Comparison of ENCODE assay signal across 7 mouse cellular contexts in the genomic region with DNA sequence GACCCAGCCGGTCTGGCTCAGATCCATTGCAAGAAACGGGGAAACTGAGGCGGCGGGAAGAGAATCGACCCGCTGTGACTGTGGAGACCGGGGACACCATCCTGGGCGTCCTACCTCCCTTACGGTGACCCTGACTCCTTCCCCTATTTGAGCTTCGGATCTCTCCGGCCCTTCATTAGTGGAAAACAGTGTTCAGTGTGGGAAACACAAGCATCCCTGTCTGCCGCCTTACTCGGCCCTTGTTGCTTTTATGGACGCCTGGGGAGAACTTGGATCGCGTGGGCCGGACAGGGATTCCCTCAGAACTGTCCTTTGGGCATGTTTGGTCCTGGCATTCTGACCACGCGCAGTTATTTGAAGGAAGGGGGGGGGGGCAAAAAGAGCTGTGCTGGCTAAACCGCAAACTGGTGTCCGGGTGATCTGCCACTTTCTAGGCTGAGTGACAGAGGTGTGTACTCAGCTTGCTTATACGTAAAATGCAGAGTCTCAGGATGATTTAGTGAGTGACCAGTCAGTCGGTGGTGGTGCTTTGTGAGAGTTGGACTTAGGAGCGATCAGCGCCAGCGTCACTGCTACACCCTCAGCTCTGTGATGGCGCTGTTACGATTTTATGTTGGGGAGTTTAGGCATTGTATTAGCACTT. TPM values are rescaled to one million over a fixed set of nuclear protein-coding genes. Genes with fewer than 3 reads are reported as not detected.
DNase-seq lines count a peak whose midpoint lies in the region; ATAC-seq lines count a peak whose summit lies in the region.

No protein-coding gene starts in this region.

- H3K27me3 ChIP-seq in embryonic facial prominence, embryonic 10.5 days (replicated peaks; ENCODE audit: low read depth, poor library complexity, severe bottlenecking) = no peaks in the 10 kb centered on the region
- no peaks in the 10 kb centered on the region for H3K27me3 ChIP-seq in hindbrain, embryonic 14.5 days (ENCODE audit: control insufficient read depth, insufficient read depth, low read length)
- H3K27me3 ChIP-seq in megakaryocyte, embryonic 14.5 days (replicated peaks) = no peaks in the 10 kb centered on the region

- peaks cover 19% of the 10 kb centered on the region for H3K4me1 ChIP-seq in embryonic facial prominence, embryonic 10.5 days
- peaks cover 12% of the 10 kb centered on the region for H3K4me1 ChIP-seq in hindbrain, embryonic 14.5 days (replicated peaks; ENCODE audit: control insufficient read depth, insufficient read depth, low read length)
- H3K4me1 ChIP-seq in megakaryocyte, embryonic 14.5 days = peaks cover 69% of the 10 kb centered on the region

- ATAC-seq in hindbrain, embryonic 14.5 days (ENCODE audit: low FRiP score) = no peak; the same call in none of the 2 replicates

- H3K27ac ChIP-seq in embryonic facial prominence, embryonic 10.5 days (replicated peaks) = peak overlapping the region; percentile 70
- peak overlapping the region; percentile 76 for H3K27ac ChIP-seq in hindbrain, embryonic 14.5 days

- WGBS in embryonic facial prominence, embryonic 10.5 days = 2% methylated on average over 28 of the region's 28 CpGs
- WGBS in hindbrain, embryonic 14.5 days = 1% methylated on average over 28 of the region's 28 CpGs

- H3K4me3 ChIP-seq in embryonic facial prominence, embryonic 10.5 days = peak overlapping the region; percentile 76
- peak overlapping the region; percentile 68 for H3K4me3 ChIP-seq in hindbrain, embryonic 14.5 days (replicated peaks; ENCODE audit: low read length)
- peak overlapping the region; percentile 94 for H3K4me3 ChIP-seq in megakaryocyte, embryonic 14.5 days (replicated peaks)

- intact Hi-C loops in gastrocnemius, postnatal 14 days (cut with DNase I; ENCODE audit: low total_unique reads) = no loop called here

- H3K36me3 ChIP-seq in embryonic facial prominence, embryonic 10.5 days (replicated peaks) = peaks cover 17% of the 10 kb centered on the region
- peaks cover 14% of the 10 kb centered on the region; the same call in 1 of the 2 replicates for H3K36me3 ChIP-seq in hindbrain, embryonic 14.5 days (replicated peaks; ENCODE audit: control insufficient read depth, insufficient read depth)
- H3K36me3 ChIP-seq in megakaryocyte, embryonic 14.5 days (replicated peaks; ENCODE audit: low read length) = peaks cover 44% of the 10 kb centered on the region

- peaks cover 6% of the 10 kb centered on the region; the same call in 1 of the 2 replicates for H3K9me3 ChIP-seq in embryonic facial prominence, embryonic 10.5 days
- no peaks in the 10 kb centered on the region for H3K9me3 ChIP-seq in hindbrain, embryonic 14.5 days (ENCODE audit: control insufficient read depth, low read length)
- peaks cover 5% of the 10 kb centered on the region; the same call in 1 of the 2 replicates for H3K9me3 ChIP-seq in megakaryocyte, embryonic 14.5 days

- peak; percentile 38 for DNase-seq in right cerebral cortex, adult 18-20 months
- no peak for DNase-seq in right cerebral cortex, postnatal 4 days
- DNase-seq in embryonic facial prominence, embryonic 10.5 days (ENCODE audit: low spot score) = peak; percentile 30
- DNase-seq in hindbrain, embryonic 14.5 days (ENCODE audit: low spot score) = peak; percentile 39
- DNase-seq in adrenal gland, postnatal 36 days = no peak
- no peak for DNase-seq in gastrocnemius, postnatal 14 days

- peak overlapping the region; percentile 78 for H3K9ac ChIP-seq in hindbrain, embryonic 14.5 days

- H3K4me2 ChIP-seq in hindbrain, embryonic 14.5 days (replicated peaks) = peak overlapping the region; percentile 69

RNA-seq across cellular contexts. Expression of a gene that starts 0.5 kb away (rescaled TPM):
- polyA plus RNA-seq in embryonic facial prominence, embryonic 10.5 days (2016; fragmentation: Nextera tagmentation; extraction: Ambion mirVana) = 64.3 and 68.6 TPM in 2 replicates
- 60.3 and 63.3 TPM in 2 replicates for polyA plus RNA-seq in hindbrain, embryonic 14.5 days (2014; fragmentation: Nextera tagmentation; extraction: Ambion mirVana)
- polyA plus RNA-seq in megakaryocyte, embryonic 14.5 days (2012; ENCODE audit: insufficient read depth, low replicate concordance) = 27.0 and 31.8 TPM in 2 replicates
- 10 to 100 TPM; 56.1 to 62.6 TPM for total RNA-seq in adrenal gland, postnatal 36 days (2021)
- 10 to 100 TPM; 47.2 to 56.6 TPM for total RNA-seq in gastrocnemius, postnatal 14 days (2021)

RNA-seq across cellular contexts. Expression of a gene that starts 16.7 kb away (rescaled TPM):
- polyA plus RNA-seq in embryonic facial prominence, embryonic 10.5 days (2016; fragmentation: Nextera tagmentation; extraction: Ambion mirVana) = 39.7 and 40.2 TPM in 2 replicates
- polyA plus RNA-seq in hindbrain, embryonic 14.5 days (2014; fragmentation: Nextera tagmentation; extraction: Ambion mirVana) = 41.9 and 42.9 TPM in 2 replicates
- 71.2 and 91.8 TPM in 2 replicates for polyA plus RNA-seq in megakaryocyte, embryonic 14.5 days (2012; ENCODE audit: insufficient read depth, low replicate concordance)
- 10 to 100 TPM; 13.5 to 24.0 TPM for total RNA-seq in adrenal gland, postnatal 36 days (2021)
- 1 to 10 TPM; 1.2 to 2.1 TPM for total RNA-seq in gastrocnemius, postnatal 14 days (2021)

RNA-seq across cellular contexts. Expression of a gene that starts 25.6 kb away (rescaled TPM):
- 207 and 217 TPM in 2 replicates for polyA plus RNA-seq in embryonic facial prominence, embryonic 10.5 days (2016; fragmentation: Nextera tagmentation; extraction: Ambion mirVana)
- 183 and 191 TPM in 2 replicates for polyA plus RNA-seq in hindbrain, embryonic 14.5 days (2014; fragmentation: Nextera tagmentation; extraction: Ambion mirVana)
- polyA plus RNA-seq in megakaryocyte, embryonic 14.5 days (2012; ENCODE audit: insufficient read depth, low replicate concordance) = 295 and 453 TPM in 2 replicates
- 10 to 100 TPM; 68.0 to 77.0 TPM for total RNA-seq in adrenal gland, postnatal 36 days (2021)
- total RNA-seq in gastrocnemius, postnatal 14 days (2021) = 10 to 100 TPM; 28.9 to 29.2 TPM

RNA-seq across cellular contexts. Expression of a gene that starts 26.2 kb away (rescaled TPM):
- polyA plus RNA-seq in embryonic facial prominence, embryonic 10.5 days (2016; fragmentation: Nextera tagmentation; extraction: Ambion mirVana) = 45.4 and 46.8 TPM in 2 replicates
- polyA plus RNA-seq in hindbrain, embryonic 14.5 days (2014; fragmentation: Nextera tagmentation; extraction: Ambion mirVana) = 68.8 and 72.0 TPM in 2 replicates
- 19.9 and 22.2 TPM in 2 replicates for polyA plus RNA-seq in megakaryocyte, embryonic 14.5 days (2012; ENCODE audit: insufficient read depth, low replicate concordance)
- total RNA-seq in adrenal gland, postnatal 36 days (2021) = 10 to 100 TPM; 84.1 to 87.4 TPM
- 10 to 100 TPM; 20.6 to 27.8 TPM for total RNA-seq in gastrocnemius, postnatal 14 days (2021)

RNA-seq across cellular contexts. Expression of a gene that starts 40.3 kb away (rescaled TPM):
- 66.2 and 72.8 TPM in 2 replicates for polyA plus RNA-seq in embryonic facial prominence, embryonic 10.5 days (2016; fragmentation: Nextera tagmentation; extraction: Ambion mirVana)
- 60.7 and 65.5 TPM in 2 replicates for polyA plus RNA-seq in hindbrain, embryonic 14.5 days (2014; fragmentation: Nextera tagmentation; extraction: Ambion mirVana)
- 41.3 and 62.6 TPM in 2 replicates for polyA plus RNA-seq in megakaryocyte, embryonic 14.5 days (2012; ENCODE audit: insufficient read depth, low replicate concordance)
- 10 to 100 TPM; 28.9 to 34.2 TPM for total RNA-seq in adrenal gland, postnatal 36 days (2021)
- total RNA-seq in gastrocnemius, postnatal 14 days (2021) = 10 to 100 TPM; 20.4 to 21.4 TPM

Comparison
In these comparisons a context has a peak if more than half of its experiments do, and no peak if none do; other contexts are left out.
1. DNase-seq: peak in right cerebral cortex, adult 18-20 months (single experiment), embryonic facial prominence, embryonic 10.5 days (single experiment) and hindbrain, embryonic 14.5 days (single experiment); none in right cerebral cortex, postnatal 4 days (single experiment), adrenal gland, postnatal 36 days (0 of 2) and gastrocnemius, postnatal 14 days (single experiment).
2. Peak in every context shown above with its lines, with median percentiles within 50 percentile points of each other: H3K4me3 ChIP-seq.